Mouse (Mus musculus) hindbrain, embryonic 14.5 days (tissue): ENCODE results near the gene Lrrc74b. TPM values are rescaled to one million over a fixed set of nuclear protein-coding genes. Genes with fewer than 3 reads are reported as not detected.

Source experiments
- ATAC-seq: fragments of 200-750 bp; cut with Nextera tagmentation; 2 replicates; pipeline ENCODE4 v1.8.0; 2017; ENCODE audit warnings: moderate number of reproducible peaks, mild to moderate bottlenecking, moderate TSS enrichment, moderate library complexity; ENCODE audit not compliant: low FRiP score
- DNase-seq: peaks from one replicate; pipeline ENCODE4 v3.0.0-alpha.2; 2015; ENCODE audit warnings: low spot score
- H3K27ac ChIP-seq: fragments of 300-500 bp; sonication (generic); 2 replicates; pipeline ENCODE4 v1.5.1; 2014; ENCODE audit warnings: mild to moderate bottlenecking, moderate library complexity
- H3K27me3 ChIP-seq: fragments of 300-500 bp; sonication (generic); 2 replicates; pipeline ENCODE4 v1.6.1; 2014; ENCODE audit warnings: mild to moderate bottlenecking, low read length, mixed read lengths; ENCODE audit not compliant: control insufficient read depth, insufficient read depth
- H3K36me3 ChIP-seq: fragments of 300-500 bp; sonication (generic); replicated peaks from 2 replicates; pipeline ENCODE4 v1.6.1; 2014; ENCODE audit not compliant: control insufficient read depth, insufficient read depth
- H3K4me1 ChIP-seq: fragments of 300-500 bp; sonication (generic); replicated peaks from 2 replicates; pipeline ENCODE4 v1.6.1; 2014; ENCODE audit warnings: antibody characterized with exemption, low read length, mixed read lengths; ENCODE audit not compliant: control insufficient read depth, insufficient read depth
- H3K4me2 ChIP-seq: fragments of 300-500 bp; sonication (generic); replicated peaks from 2 replicates; pipeline ENCODE4 v1.6.1; 2014; ENCODE audit warnings: mild to moderate bottlenecking, moderate library complexity
- H3K4me3 ChIP-seq: fragments of 300-500 bp; sonication (generic); replicated peaks from 2 replicates; pipeline ENCODE4 v1.5.1; 2014; ENCODE audit warnings: mild to moderate bottlenecking, low read length
- H3K9ac ChIP-seq: fragments of 300-500 bp; sonication (generic); 2 replicates; pipeline ENCODE4 v1.6.1; 2014
- H3K9me3 ChIP-seq: fragments of 300-500 bp; sonication (generic); 2 replicates; pipeline ENCODE4 v1.6.1; 2016; ENCODE audit warnings: low read length; ENCODE audit not compliant: control insufficient read depth
- WGBS: fragments of 180-500 bp; shearing (Covaris S2); extraction: QIAGEN DNeasy Blood & Tissue Kit; methylation state at CpG from one replicate; pipeline ENCODE4 v1.1.7; 2014; 5-methylcytosine and 5-hydroxymethylcytosine counted together
- polyA plus RNA-seq: library from polyadenylated mRNA; unstranded; fragments of >200 nt; fragmentation: Nextera tagmentation; extraction: Ambion mirVana; gene quantifications from 2 replicates; pipeline ENCODE4 v1.2.1, GENCODE M21; 2014

The Lrrc74b gene
- polyA plus RNA-seq, 1 experiment from 2014 or later: 0.92 TPM

GRCm38 (mm10) chr16:17532271-17532670 lies 28.8 kb downstream of the Lrrc74b start:
- Histone ChIP-seq H3K9ac (no peak overlapping the region), H3K27ac (no peak overlapping the region), H3K36me3 (peaks cover 20% of the 10 kb centered on the region), H3K4me3 (no peak overlapping the region), H3K9me3 (no peaks in the 10 kb centered on the region), H3K27me3 (no peaks in the 10 kb centered on the region), H3K4me1 (peaks cover 16% of the 10 kb centered on the region), H3K4me2 (peak overlapping the region; percentile 97; the same call in 1 of the 2 replicates)
- WGBS: 64% methylated on average over 4 of the region's 4 CpGs
- ATAC-seq (no peak), DNase-seq (no peak)

- ATAC-seq: peak; percentile 96
Measured at GRCm38 (mm10) chr16:17530640-17531288, 30.3 kb downstream of the Lrrc74b start, which contains the start of gene Thap7. Gene Thap7 (minus strand): TSS chr16:17531136.

GRCm38 (mm10) chr16:17529981-17530586 lies 31.0 kb downstream of the Lrrc74b start:
- ATAC-seq (no peak; the same call in 1 of the 2 replicates), DNase-seq (no peak)
- WGBS: 21% methylated on average over 17 of the region's 17 CpGs
- peaks cover 42% of the 10 kb centered on the region for H3K36me3 ChIP-seq
- no peaks in the 10 kb centered on the region for H3K27me3 ChIP-seq
- peak overlapping the region; percentile 82 for H3K4me3 ChIP-seq
- peak overlapping the region; percentile 97 for H3K4me2 ChIP-seq
- peak overlapping the region; percentile 97 for H3K27ac ChIP-seq
- peaks cover 16% of the 10 kb centered on the region for H3K4me1 ChIP-seq
- peak overlapping the region; percentile 95 for H3K9ac ChIP-seq
- H3K9me3 ChIP-seq: no peaks in the 10 kb centered on the region

More at GRCm38 (mm10) chr16:17530640-17531288, 30.3 kb downstream of the Lrrc74b start, which contains the start of gene Thap7:
- DNase-seq: peak; percentile 98
- H3K9ac ChIP-seq: peak within 1 kb of the TSS; percentile 95
- H3K4me3 ChIP-seq: peak within 1 kb of the TSS; percentile 82
- no peaks in the 10 kb centered on the region for H3K9me3 ChIP-seq
- peak within 1 kb of the TSS; percentile 97 for H3K27ac ChIP-seq
- peaks cover 16% of the 10 kb centered on the region for H3K4me1 ChIP-seq
- H3K27me3 ChIP-seq: no peaks in the 10 kb centered on the region
- under 1% methylated on average over 67 of the region's 67 CpGs for WGBS
- peak within 1 kb of the TSS; percentile 97 for H3K4me2 ChIP-seq
- peaks cover 35% of the 10 kb centered on the region for H3K36me3 ChIP-seq

- H3K27me3 ChIP-seq: no peaks in the 10 kb centered on the region
- peaks cover 16% of the 10 kb centered on the region for H3K4me1 ChIP-seq
- ATAC-seq (no peak), DNase-seq (no peak)
- no peak overlapping the region for H3K9ac ChIP-seq
- 88% methylated on average over 13 of the region's 13 CpGs for WGBS
- H3K9me3 ChIP-seq: no peaks in the 10 kb centered on the region
- no peak overlapping the region for H3K27ac ChIP-seq
- H3K36me3 ChIP-seq: peaks cover 58% of the 10 kb centered on the region
- H3K4me3 ChIP-seq: no peak overlapping the region
- H3K4me2 ChIP-seq: no peak overlapping the region
Measured at GRCm38 (mm10) chr16:17528276-17528675, 32.8 kb downstream of the Lrrc74b start.

- DNase-seq: no peak
- Histone ChIP-seq H3K27me3 (no peaks in the 10 kb centered on the region), H3K9ac (no peak overlapping the region), H3K27ac (no peak overlapping the region), H3K4me2 (no peak overlapping the region), H3K9me3 (no peaks in the 10 kb centered on the region), H3K4me3 (no peak overlapping the region), H3K36me3 (peaks cover 64% of the 10 kb centered on the region), H3K4me1 (peaks cover 16% of the 10 kb centered on the region)
- ATAC-seq: no peak
Measured at GRCm38 (mm10) chr16:17527606-17528005, 33.4 kb downstream of the Lrrc74b start.

- no peak for ATAC-seq
- Histone ChIP-seq H3K4me3 (no peak overlapping the region), H3K36me3 (peaks cover 77% of the 10 kb centered on the region), H3K4me1 (peaks cover 9% of the 10 kb centered on the region), H3K4me2 (no peak overlapping the region), H3K9me3 (no peaks in the 10 kb centered on the region), H3K27ac (no peak overlapping the region), H3K9ac (no peak overlapping the region), H3K27me3 (no peaks in the 10 kb centered on the region)
- DNase-seq: no peak
- WGBS: 91% methylated on average over 6 of the region's 6 CpGs
Measured at GRCm38 (mm10) chr16:17526223-17526622, 34.8 kb downstream of the Lrrc74b start.

GRCm38 (mm10) chr16:17525524-17525923 lies 35.5 kb downstream of the Lrrc74b start:
- Histone ChIP-seq H3K4me2 (no peak overlapping the region), H3K9ac (no peak overlapping the region), H3K36me3 (peaks cover 84% of the 10 kb centered on the region), H3K4me1 (peaks cover 9% of the 10 kb centered on the region), H3K9me3 (no peaks in the 10 kb centered on the region), H3K4me3 (no peak overlapping the region), H3K27me3 (no peaks in the 10 kb centered on the region), H3K27ac (no peak overlapping the region)
- WGBS: 86% methylated on average over 3 of the region's 3 CpGs
- ATAC-seq (no peak), DNase-seq (no peak)

- DNase-seq (no peak), ATAC-seq (no peak)
- 96% methylated on average over 11 of the region's 11 CpGs for WGBS
- H3K27ac ChIP-seq: no peak overlapping the region
- H3K4me3 ChIP-seq: no peak overlapping the region
- peaks cover 97% of the 10 kb centered on the region for H3K36me3 ChIP-seq
- no peak overlapping the region for H3K4me2 ChIP-seq
- no peaks in the 10 kb centered on the region for H3K9me3 ChIP-seq
- no peaks in the 10 kb centered on the region for H3K27me3 ChIP-seq
- no peak overlapping the region for H3K9ac ChIP-seq
- H3K4me1 ChIP-seq: no peaks in the 10 kb centered on the region
Measured at GRCm38 (mm10) chr16:17524156-17524555, 36.9 kb downstream of the Lrrc74b start.

- 76% methylated on average over 2 of the region's 2 CpGs for WGBS
- peaks cover 98% of the 10 kb centered on the region for H3K36me3 ChIP-seq
- H3K27me3 ChIP-seq: no peaks in the 10 kb centered on the region
- no peak overlapping the region for H3K4me2 ChIP-seq
- H3K4me1 ChIP-seq: no peaks in the 10 kb centered on the region
- no peaks in the 10 kb centered on the region for H3K9me3 ChIP-seq
- ATAC-seq (no peak), DNase-seq (no peak)
- H3K9ac ChIP-seq: no peak overlapping the region
- H3K4me3 ChIP-seq: no peak overlapping the region
- no peak overlapping the region for H3K27ac ChIP-seq
Measured at GRCm38 (mm10) chr16:17518910-17519309, 42.1 kb downstream of the Lrrc74b start.
